Mouse (Mus musculus): ENCODE data around the gene Dcaf8. TPM values are rescaled to one million over a fixed set of nuclear protein-coding genes. Genes with fewer than 3 reads are reported as not detected.
"Not testable (repeated sequence)": the region's sequence is repeated elsewhere in the genome, so short reads cannot be mapped to it uniquely, and the experiment has no call there.

Dcaf8 gene
- polyA plus RNA-seq, 1 experiment from 2014 or later: 102 TPM

GRCm38 (mm10) chr1:172221297-172222063, 73.6 kb downstream of the Dcaf8 start:
- WGBS: 23% methylated on average over 11 of the region's 11 CpGs
- H3K4me2 ChIP-seq (ENCODE audit: low read depth, low read length): peak overlapping the region; percentile 21
- H3K27me3 ChIP-seq (replicated peaks; ENCODE audit: control insufficient read depth, insufficient read depth, low read length): no peaks in the 10 kb centered on the region
- H3K9ac ChIP-seq (ENCODE audit: low read depth, low read length): peak overlapping the region; percentile 41
- DNase-seq (ENCODE audit: low spot score) (peak; percentile 86), ATAC-seq (ENCODE audit: low read depth) (peak; percentile 77)
- peak overlapping the region; percentile 92 for H3K27ac ChIP-seq (replicated peaks; ENCODE audit: low read depth, low read length)
- H3K9me3 ChIP-seq (ENCODE audit: control insufficient read depth, low read length): no peaks in the 10 kb centered on the region
- peaks cover 38% of the 10 kb centered on the region for H3K4me1 ChIP-seq (ENCODE audit: control insufficient read depth, insufficient read depth, low read length)
- no peaks in the 10 kb centered on the region for H3K36me3 ChIP-seq (ENCODE audit: control insufficient read depth, insufficient read depth, low read length)
- no peak overlapping the region for H3K4me3 ChIP-seq (ENCODE audit: low read depth, low read length)

- WGBS: 78% methylated on average over 2 of the region's 2 CpGs
- H3K36me3 ChIP-seq (ENCODE audit: control insufficient read depth, insufficient read depth, low read length): no peaks in the 10 kb centered on the region
- no peaks in the 10 kb centered on the region for H3K27me3 ChIP-seq (replicated peaks; ENCODE audit: control insufficient read depth, insufficient read depth, low read length)
- no peaks in the 10 kb centered on the region for H3K4me1 ChIP-seq (ENCODE audit: control insufficient read depth, insufficient read depth, low read length)
- no peak overlapping the region for H3K4me2 ChIP-seq (ENCODE audit: low read depth, low read length)
- no peak overlapping the region for H3K27ac ChIP-seq (replicated peaks; ENCODE audit: low read depth, low read length)
- no peak overlapping the region for H3K4me3 ChIP-seq (ENCODE audit: low read depth, low read length)
- no peaks in the 10 kb centered on the region for H3K9me3 ChIP-seq (ENCODE audit: control insufficient read depth, low read length)
- DNase-seq (ENCODE audit: low spot score) (no peak), ATAC-seq (ENCODE audit: low read depth) (no peak)
- H3K9ac ChIP-seq (ENCODE audit: low read depth, low read length): no peak overlapping the region
These were observed 80.3 kb downstream of the Dcaf8 start for GRCm38 (mm10) chr1:172228209-172228608.

- H3K9ac ChIP-seq (ENCODE audit: low read depth, low read length): no peak overlapping the region
- H3K4me1 ChIP-seq (ENCODE audit: control insufficient read depth, insufficient read depth, low read length): no peaks in the 10 kb centered on the region
- H3K4me2 ChIP-seq (ENCODE audit: low read depth, low read length): no peak overlapping the region
- DNase-seq (ENCODE audit: low spot score) (no peak), ATAC-seq (ENCODE audit: low read depth) (no peak)
- no peaks in the 10 kb centered on the region for H3K27me3 ChIP-seq (replicated peaks; ENCODE audit: control insufficient read depth, insufficient read depth, low read length)
- no peaks in the 10 kb centered on the region for H3K36me3 ChIP-seq (ENCODE audit: control insufficient read depth, insufficient read depth, low read length)
- 67% methylated on average over 1 of the region's 1 CpGs for WGBS
- no peak overlapping the region for H3K4me3 ChIP-seq (ENCODE audit: low read depth, low read length)
- H3K9me3 ChIP-seq (ENCODE audit: control insufficient read depth, low read length): no peaks in the 10 kb centered on the region
- no peak overlapping the region for H3K27ac ChIP-seq (replicated peaks; ENCODE audit: low read depth, low read length)
These were observed 81.3 kb downstream of the Dcaf8 start for GRCm38 (mm10) chr1:172229215-172229614.

- H3K4me3 ChIP-seq (ENCODE audit: low read depth, low read length): no peak overlapping the region
- peaks cover 12% of the 10 kb centered on the region for H3K27me3 ChIP-seq (replicated peaks; ENCODE audit: control insufficient read depth, insufficient read depth, low read length)
- DNase-seq (ENCODE audit: low spot score) (no peak), ATAC-seq (ENCODE audit: low read depth) (no peak)
- 63% methylated on average over 6 of the region's 6 CpGs for WGBS
- H3K9ac ChIP-seq (ENCODE audit: low read depth, low read length): no peak overlapping the region
- H3K36me3 ChIP-seq (ENCODE audit: control insufficient read depth, insufficient read depth, low read length): no peaks in the 10 kb centered on the region
- no peak overlapping the region for H3K4me2 ChIP-seq (ENCODE audit: low read depth, low read length)
- H3K4me1 ChIP-seq (ENCODE audit: control insufficient read depth, insufficient read depth, low read length): peaks cover 5% of the 10 kb centered on the region; the same call in 1 of the 2 replicates
- H3K9me3 ChIP-seq (ENCODE audit: control insufficient read depth, low read length): no peaks in the 10 kb centered on the region
- H3K27ac ChIP-seq (replicated peaks; ENCODE audit: low read depth, low read length): no peak overlapping the region
These were observed 93.2 kb downstream of the Dcaf8 start for GRCm38 (mm10) chr1:172240945-172241708.

GRCm38 (mm10) chr1:172242401-172242800, 94.5 kb downstream of the Dcaf8 start:
- DNase-seq (ENCODE audit: low spot score) (peak; percentile 84), ATAC-seq (ENCODE audit: low read depth) (peak; percentile 87)
- Histone ChIP-seq H3K27ac (replicated peaks; ENCODE audit: low read depth, low read length) (no peak overlapping the region), H3K36me3 (ENCODE audit: control insufficient read depth, insufficient read depth, low read length) (no peaks in the 10 kb centered on the region), H3K9me3 (ENCODE audit: control insufficient read depth, low read length) (no peaks in the 10 kb centered on the region), H3K9ac (ENCODE audit: low read depth, low read length) (no peak overlapping the region), H3K27me3 (replicated peaks; ENCODE audit: control insufficient read depth, insufficient read depth, low read length) (peaks cover 12% of the 10 kb centered on the region), H3K4me3 (ENCODE audit: low read depth, low read length) (no peak overlapping the region), H3K4me1 (ENCODE audit: control insufficient read depth, insufficient read depth, low read length) (peaks cover 5% of the 10 kb centered on the region; the same call in 1 of the 2 replicates), H3K4me2 (ENCODE audit: low read depth, low read length) (no peak overlapping the region)
- 35% methylated on average over 2 of the region's 2 CpGs for WGBS

GRCm38 (mm10) chr1:172243547-172244205, 95.8 kb downstream of the Dcaf8 start:
- DNase-seq (ENCODE audit: low spot score) (no peak), ATAC-seq (ENCODE audit: low read depth) (no peak)
- Histone ChIP-seq H3K27ac (replicated peaks; ENCODE audit: low read depth, low read length) (no peak overlapping the region), H3K27me3 (replicated peaks; ENCODE audit: control insufficient read depth, insufficient read depth, low read length) (peaks cover 12% of the 10 kb centered on the region), H3K4me1 (ENCODE audit: control insufficient read depth, insufficient read depth, low read length) (peaks cover 5% of the 10 kb centered on the region; the same call in 1 of the 2 replicates), H3K9ac (ENCODE audit: low read depth, low read length) (0 out of 2 replicates have a peak overlapping the region, but pooled peaks have one; percentile 19), H3K4me3 (ENCODE audit: low read depth, low read length) (no peak overlapping the region), H3K9me3 (ENCODE audit: control insufficient read depth, low read length) (no peaks in the 10 kb centered on the region), H3K36me3 (ENCODE audit: control insufficient read depth, insufficient read depth, low read length) (no peaks in the 10 kb centered on the region), H3K4me2 (ENCODE audit: low read depth, low read length) (peak overlapping the region; percentile 24)
- 30% methylated on average over 16 of the region's 16 CpGs for WGBS

GRCm38 (mm10) chr1:172244645-172245044, 96.8 kb downstream of the Dcaf8 start:
- peak overlapping the region; percentile 24; the same call in 1 of the 2 replicates for H3K4me2 ChIP-seq (ENCODE audit: low read depth, low read length)

More at GRCm38 (mm10) chr1:172244645-172245044, 96.8 kb downstream of the Dcaf8 start:
- not testable (repeated sequence) for H3K36me3 ChIP-seq (ENCODE audit: control insufficient read depth, insufficient read depth, low read length); H3K4me1 ChIP-seq (ENCODE audit: control insufficient read depth, insufficient read depth, low read length); H3K9ac ChIP-seq (ENCODE audit: low read depth, low read length); H3K4me3 ChIP-seq (ENCODE audit: low read depth, low read length); ATAC-seq (ENCODE audit: low read depth); H3K9me3 ChIP-seq (ENCODE audit: control insufficient read depth, low read length); DNase-seq (ENCODE audit: low spot score); H3K27ac ChIP-seq (replicated peaks; ENCODE audit: low read depth, low read length)
- WGBS: 41% methylated on average over 23 of the region's 23 CpGs
- H3K27me3 ChIP-seq (replicated peaks; ENCODE audit: control insufficient read depth, insufficient read depth, low read length): peaks cover 12% of the 10 kb centered on the region
